Mouse (Mus musculus) A20 (cell line): Measurements from ENCODE around the gene Aph1c.
"Not testable (repeated sequence)": the region's sequence is repeated elsewhere in the genome, so short reads cannot be mapped to it uniquely, and the experiment has no call there.

ENCODE experiments used
- DNase-seq: peaks from one replicate; pipeline ENCODE4 v3.0.0-alpha.2; 2011; ENCODE audit warnings: low read depth, low spot score

The Aph1c gene

DNA sequence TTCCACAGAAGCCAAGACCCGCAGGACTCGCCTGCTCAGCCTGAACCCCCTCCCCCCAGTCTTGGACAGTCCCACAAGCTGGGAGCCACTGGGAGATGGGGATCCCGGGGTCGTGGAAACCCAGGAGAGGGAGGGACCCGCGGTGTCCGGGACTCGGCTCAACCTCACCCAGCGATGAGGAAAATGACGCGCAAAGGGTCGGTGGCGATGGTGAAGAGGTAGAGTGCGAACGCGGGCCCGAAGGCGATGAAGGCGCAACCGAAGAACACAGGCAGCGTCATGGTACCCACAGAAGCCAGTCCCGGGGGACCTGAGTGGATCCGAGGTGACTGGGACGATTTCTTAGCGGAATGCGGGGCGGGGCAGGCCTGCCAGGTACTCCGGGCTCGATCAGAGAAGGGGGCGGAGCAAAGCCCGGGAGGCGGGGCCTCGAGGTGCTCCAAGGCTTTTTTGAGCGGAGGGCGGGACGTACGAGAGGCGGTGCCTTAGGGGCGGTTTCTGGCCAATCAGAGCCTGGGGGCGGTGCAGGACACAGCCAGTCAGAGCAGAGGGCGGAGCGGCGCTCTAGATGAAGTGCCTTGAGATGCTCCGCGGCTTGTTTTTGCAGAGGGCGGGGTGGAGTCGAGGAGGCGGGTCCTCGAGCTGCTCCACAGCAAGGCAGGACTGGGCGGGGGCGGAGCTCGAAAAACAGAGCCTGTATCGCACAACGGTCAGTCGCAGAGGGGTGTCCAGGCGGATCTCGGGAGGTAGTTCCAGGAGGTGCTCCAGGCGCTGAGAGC lies at the start of gene Aph1c:
TSS of gene Aph1c (minus strand) at position 409 of the 779 bp plus-strand sequence.
- DNase-seq, result peak; percentile 100

GRCm38 (mm10) chr9:66883500-66883899 lies 49.0 kb upstream of the Aph1c start:
- DNase-seq, result no peak

- peak; percentile 39 for DNase-seq
Observed at GRCm38 (mm10) chr9:66882406-66882821, 47.9 kb upstream of the Aph1c start.

DNA sequence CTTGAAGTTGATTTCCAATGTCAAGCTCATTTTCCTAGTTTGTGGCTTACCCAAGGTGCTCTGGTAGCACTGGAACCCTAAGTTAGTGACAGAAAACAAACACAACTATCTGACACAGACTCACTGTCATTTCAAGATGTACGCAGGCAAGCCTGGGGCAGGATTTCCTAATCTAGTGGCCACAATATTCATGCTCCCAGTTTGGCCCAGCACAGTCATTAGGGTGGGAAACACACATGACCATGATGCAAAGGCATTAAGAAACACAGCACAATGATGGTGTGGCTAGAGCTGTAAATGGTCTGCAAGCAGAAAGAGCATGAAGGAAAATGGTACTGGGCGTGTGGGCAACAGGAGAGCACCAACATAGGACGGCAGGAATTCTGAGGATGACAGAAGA lies 47.3 kb upstream of the Aph1c start:
- no peak for DNase-seq

- DNase-seq, result no peak
Observed at GRCm38 (mm10) chr9:66880752-66881151, 46.2 kb upstream of the Aph1c start.

DNA sequence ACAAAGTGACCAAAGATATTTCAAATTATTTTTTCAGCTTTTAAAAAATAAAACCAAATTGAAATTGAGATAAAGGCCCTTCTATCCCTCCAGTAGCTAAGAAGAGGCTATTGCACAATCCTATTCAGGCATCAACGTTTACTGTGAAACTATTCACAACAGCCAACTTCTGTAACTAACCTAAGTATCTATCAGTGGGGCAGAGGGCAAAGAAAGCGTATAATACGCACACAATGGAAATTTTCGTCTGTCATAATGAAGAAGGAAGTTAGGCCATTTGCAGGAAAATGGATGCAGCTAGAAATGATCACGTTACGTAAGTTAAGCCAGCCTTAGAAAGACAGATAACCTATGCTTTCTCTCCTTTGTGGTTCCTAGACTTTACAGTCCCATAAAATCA lies 45.0 kb upstream of the Aph1c start:
- no peak for DNase-seq

- no peak for DNase-seq
Observed at GRCm38 (mm10) chr9:66878899-66879298, 44.4 kb upstream of the Aph1c start.

- no peak for DNase-seq
Observed at GRCm38 (mm10) chr9:66876577-66876976, 42.1 kb upstream of the Aph1c start.

DNA sequence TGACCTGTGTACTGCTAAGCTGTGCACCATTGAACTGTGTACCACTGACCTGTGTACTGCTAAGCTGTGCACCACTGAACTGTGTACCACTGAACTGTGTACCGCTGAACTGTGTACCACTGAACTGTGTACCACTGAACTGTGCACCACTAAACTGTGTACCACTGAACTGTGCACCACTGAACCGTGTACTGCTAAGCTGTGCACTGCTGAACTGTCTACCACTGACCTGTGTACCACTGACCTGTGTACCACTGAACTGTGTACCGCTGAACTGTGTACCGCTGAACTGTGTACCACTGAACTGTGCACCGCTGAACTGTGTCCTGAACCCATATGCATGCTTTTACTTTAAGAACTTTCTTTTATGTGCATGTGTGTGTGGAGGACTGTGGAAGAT lies 39.8 kb upstream of the Aph1c start:
- no peak for DNase-seq

- peak; percentile 50 for DNase-seq
Observed at GRCm38 (mm10) chr9:66873531-66873930, 39.0 kb upstream of the Aph1c start.

DNA sequence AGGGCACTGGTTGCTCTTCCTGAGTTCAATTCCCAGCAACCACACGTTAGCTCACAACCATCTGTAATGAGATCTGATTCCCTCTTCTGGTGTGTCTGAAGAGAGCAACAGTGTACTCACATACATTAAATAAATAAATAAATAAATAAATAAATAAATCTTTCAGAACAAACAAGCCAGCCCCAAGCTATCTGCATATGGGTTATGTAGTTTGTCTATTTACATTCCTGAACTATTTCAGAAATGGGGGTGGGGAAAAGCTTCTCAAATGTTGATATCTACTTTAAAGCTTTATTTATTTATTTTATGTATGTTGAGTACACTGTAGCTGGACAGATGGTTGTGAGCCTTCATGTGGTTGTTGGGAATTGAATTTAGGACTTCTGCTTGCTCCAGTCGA lies 38.5 kb upstream of the Aph1c start:
- not testable (repeated sequence) for DNase-seq

GRCm38 (mm10) chr9:66872015-66872727 lies 37.6 kb upstream of the Aph1c start:
- no peak for DNase-seq

DNA sequence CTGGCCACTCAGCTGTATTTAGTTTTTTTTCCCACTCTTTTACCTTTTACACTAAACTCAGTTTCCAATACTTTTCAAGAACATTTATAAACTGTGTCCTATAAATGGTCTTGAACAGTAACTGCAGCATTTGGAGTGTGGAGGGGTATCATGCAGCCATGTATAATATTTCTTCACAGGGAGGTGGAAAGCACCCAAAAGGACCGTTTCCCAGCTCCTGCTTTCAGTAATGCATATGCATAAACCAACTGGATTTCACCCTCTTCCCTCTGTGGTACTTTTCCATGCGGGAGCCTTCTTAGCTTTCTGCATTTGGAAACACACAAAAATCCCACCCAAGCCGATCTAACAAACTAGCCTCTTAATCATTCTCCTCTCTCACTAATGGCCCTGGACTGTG lies 30.2 kb upstream of the Aph1c start:
- DNase-seq, result no peak

- no peak for DNase-seq
Observed at GRCm38 (mm10) chr9:66863456-66863855, 28.9 kb upstream of the Aph1c start.

- no peak for DNase-seq
Observed at GRCm38 (mm10) chr9:66862202-66862601, 27.7 kb upstream of the Aph1c start.

DNA sequence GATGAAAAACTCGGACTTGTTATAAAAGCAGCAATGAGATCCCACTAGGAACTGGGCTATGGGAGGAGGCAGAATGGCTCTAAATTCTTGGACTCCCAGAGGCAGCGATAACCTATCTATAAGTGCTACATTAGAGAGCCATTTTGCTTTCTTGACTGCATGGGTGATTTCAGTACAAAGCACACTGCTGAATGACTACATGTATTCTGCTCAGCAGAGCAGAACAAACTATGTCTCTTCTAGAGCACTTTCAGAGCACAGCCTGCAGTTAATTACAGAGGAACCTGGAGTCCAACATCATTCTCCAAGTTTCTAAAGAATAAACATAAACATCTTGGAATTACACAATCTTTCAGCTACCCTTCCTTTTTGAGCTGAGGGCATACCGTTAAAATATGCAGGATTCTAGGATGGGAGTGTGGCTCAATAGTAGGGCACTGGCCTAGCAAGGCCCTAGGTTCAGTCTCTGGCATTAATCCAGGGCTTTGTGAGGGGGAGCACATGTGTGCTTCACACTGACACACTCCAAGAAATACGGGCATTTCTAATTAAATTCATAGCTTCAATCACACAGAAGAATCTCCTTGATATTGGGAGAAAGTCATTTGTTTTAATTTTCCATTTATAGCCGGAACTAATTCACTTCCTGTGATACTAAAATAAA lies 26.7 kb upstream of the Aph1c start:
- DNase-seq, result no peak

DNA sequence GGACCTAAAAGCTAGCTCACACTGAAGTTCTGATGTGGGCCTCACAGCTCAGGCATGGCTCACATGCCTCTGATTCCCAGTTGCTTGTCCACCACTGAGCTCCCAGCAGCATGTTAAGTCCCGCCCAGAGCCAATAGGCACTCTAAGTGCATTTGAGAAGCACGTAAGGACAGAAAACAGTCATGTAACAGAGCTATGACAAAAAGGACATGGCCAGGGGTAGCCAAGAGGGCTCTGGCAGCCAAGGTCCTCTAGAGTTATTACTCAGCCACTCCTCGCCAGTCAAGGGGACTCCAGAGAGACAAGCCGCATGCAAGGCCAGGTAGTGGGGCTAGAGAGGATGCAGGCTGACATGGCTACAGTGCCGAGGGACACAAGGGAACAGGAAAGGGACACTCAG lies 25.0 kb upstream of the Aph1c start:
- DNase-seq, result no peak

- no peak for DNase-seq
Observed at GRCm38 (mm10) chr9:66855865-66856264, 21.3 kb upstream of the Aph1c start.

DNA sequence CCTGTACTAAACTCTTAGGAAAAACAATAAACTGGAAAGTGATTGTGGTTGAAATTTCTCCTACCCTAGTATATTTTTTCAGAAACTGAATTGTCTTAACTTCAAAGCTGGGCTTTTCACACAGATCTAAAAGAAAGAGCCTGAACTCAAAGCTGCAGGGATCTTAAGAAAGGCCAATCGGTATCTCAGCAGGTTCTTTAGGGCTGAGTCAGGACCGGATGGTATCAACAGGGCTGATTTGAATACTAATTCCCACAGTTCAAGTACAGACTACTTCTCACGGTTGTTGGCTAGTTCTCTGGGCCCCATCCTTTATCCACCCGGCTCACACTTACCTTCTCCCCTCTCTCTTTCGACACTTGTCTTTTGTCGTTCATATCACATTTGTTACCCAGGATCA lies 18.1 kb upstream of the Aph1c start:
- DNase-seq, result no peak

GRCm38 (mm10) chr9:66850966-66851365 lies 16.4 kb upstream of the Aph1c start:
- DNase-seq, result no peak

DNA sequence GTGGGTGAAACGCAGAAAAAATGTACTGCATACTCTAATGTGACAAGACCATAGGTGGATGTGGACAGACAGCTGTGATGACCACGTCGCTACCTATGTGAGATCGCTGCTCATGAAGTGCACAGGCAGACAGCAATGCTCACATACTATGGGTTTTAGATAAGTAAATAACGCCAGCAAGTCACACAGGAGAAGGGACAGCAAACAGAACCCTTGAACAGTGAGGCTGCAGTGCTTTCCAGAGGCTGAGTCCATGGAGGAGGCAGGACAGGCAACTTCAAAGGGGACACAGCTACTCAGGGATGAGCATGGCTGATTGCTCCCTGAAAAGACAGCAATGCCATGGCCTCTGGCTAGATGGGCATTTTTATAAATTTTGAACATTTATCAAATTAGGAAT lies 12.3 kb upstream of the Aph1c start:
- no peak for DNase-seq

- DNase-seq, result no peak
Observed at GRCm38 (mm10) chr9:66835097-66835480, 563 bp upstream of the Aph1c start.

- no peak for DNase-seq
Observed at GRCm38 (mm10) chr9:66833851-66834250, 675 bp downstream of the Aph1c start.
